Mouse (Mus musculus): ENCODE data around the gene 1700017B05Rik. TPM values are rescaled to one million over a fixed set of nuclear protein-coding genes. Genes with fewer than 3 reads are reported as not detected.
A peak's percentile ranks its signal among the peaks of the same experiment; 100 is the strongest.

Gene 1700017B05Rik
- polyA plus RNA-seq, 1 experiment = 4.6 TPM

- no peak for DNase-seq (ENCODE audit: low spot score)
Measured at GRCm38 (mm10) chr9:57271837-57272562, 9.6 kb upstream of the 1700017B05Rik start.

GRCm38 (mm10) chr9:57271081-57271480 lies 8.7 kb upstream of the 1700017B05Rik start:
- no peak for DNase-seq (ENCODE audit: low spot score)

GRCm38 (mm10) chr9:57270399-57270798 lies 8.0 kb upstream of the 1700017B05Rik start:
- DNase-seq (ENCODE audit: low spot score) = no peak

- DNase-seq (ENCODE audit: low spot score) = no peak
Measured at GRCm38 (mm10) chr9:57269384-57269783, 7.0 kb upstream of the 1700017B05Rik start.

- no peak for DNase-seq (ENCODE audit: low spot score)
Measured at GRCm38 (mm10) chr9:57268575-57268974, 6.2 kb upstream of the 1700017B05Rik start.

GRCm38 (mm10) chr9:57268078-57268477 lies 5.7 kb upstream of the 1700017B05Rik start:
- DNase-seq (ENCODE audit: low spot score) = no peak

- no peak for DNase-seq (ENCODE audit: low spot score)
Measured at GRCm38 (mm10) chr9:57267421-57267820, 5.0 kb upstream of the 1700017B05Rik start.

- no peak for DNase-seq (ENCODE audit: low spot score)
Measured at GRCm38 (mm10) chr9:57265125-57265524, 2.7 kb upstream of the 1700017B05Rik start.

- DNase-seq (ENCODE audit: low spot score) = no peak
Measured at GRCm38 (mm10) chr9:57262795-57263684, 628 bp upstream of the 1700017B05Rik start.

GRCm38 (mm10) chr9:57261516-57261912 lies 898 bp downstream of the 1700017B05Rik start:
- peak; percentile 48 for DNase-seq (ENCODE audit: low spot score)

GRCm38 (mm10) chr9:57260940-57261339 lies 1.5 kb downstream of the 1700017B05Rik start:
- no peak for DNase-seq (ENCODE audit: low spot score)

- peak; percentile 80 for DNase-seq (ENCODE audit: low spot score)
Measured at GRCm38 (mm10) chr9:57259736-57260135, 2.7 kb downstream of the 1700017B05Rik start.

GRCm38 (mm10) chr9:57257627-57258026 lies 4.8 kb downstream of the 1700017B05Rik start:
- DNase-seq (ENCODE audit: low spot score) = no peak

GRCm38 (mm10) chr9:57256861-57257260 lies 5.6 kb downstream of the 1700017B05Rik start:
- no peak for DNase-seq (ENCODE audit: low spot score)

GRCm38 (mm10) chr9:57256309-57256708 lies 6.1 kb downstream of the 1700017B05Rik start:
- DNase-seq (ENCODE audit: low spot score) = no peak

GRCm38 (mm10) chr9:57254823-57255495 lies 7.5 kb downstream of the 1700017B05Rik start:
- DNase-seq (ENCODE audit: low spot score) = no peak

- no peak for DNase-seq (ENCODE audit: low spot score)
Measured at GRCm38 (mm10) chr9:57254061-57254460, 8.4 kb downstream of the 1700017B05Rik start.

- no peak for DNase-seq (ENCODE audit: low spot score)
Measured at GRCm38 (mm10) chr9:57251139-57251538, 11.3 kb downstream of the 1700017B05Rik start.

GRCm38 (mm10) chr9:57250026-57250425 lies 12.4 kb downstream of the 1700017B05Rik start:
- DNase-seq (ENCODE audit: low spot score) = no peak

GRCm38 (mm10) chr9:57248030-57248942 lies 14.1 kb downstream of the 1700017B05Rik start:
- DNase-seq (ENCODE audit: low spot score) = no peak

GRCm38 (mm10) chr9:57247201-57247671 lies 15.2 kb downstream of the 1700017B05Rik start:
- no peak for DNase-seq (ENCODE audit: low spot score)
